Mouse (Mus musculus): ENCODE data around the gene Gm48552. TPM values are rescaled to one million over a fixed set of nuclear protein-coding genes. Genes with fewer than 3 reads are reported as not detected.

Gene Gm48552
- polyA plus RNA-seq, 1 experiment: 0.73 TPM

DNA sequence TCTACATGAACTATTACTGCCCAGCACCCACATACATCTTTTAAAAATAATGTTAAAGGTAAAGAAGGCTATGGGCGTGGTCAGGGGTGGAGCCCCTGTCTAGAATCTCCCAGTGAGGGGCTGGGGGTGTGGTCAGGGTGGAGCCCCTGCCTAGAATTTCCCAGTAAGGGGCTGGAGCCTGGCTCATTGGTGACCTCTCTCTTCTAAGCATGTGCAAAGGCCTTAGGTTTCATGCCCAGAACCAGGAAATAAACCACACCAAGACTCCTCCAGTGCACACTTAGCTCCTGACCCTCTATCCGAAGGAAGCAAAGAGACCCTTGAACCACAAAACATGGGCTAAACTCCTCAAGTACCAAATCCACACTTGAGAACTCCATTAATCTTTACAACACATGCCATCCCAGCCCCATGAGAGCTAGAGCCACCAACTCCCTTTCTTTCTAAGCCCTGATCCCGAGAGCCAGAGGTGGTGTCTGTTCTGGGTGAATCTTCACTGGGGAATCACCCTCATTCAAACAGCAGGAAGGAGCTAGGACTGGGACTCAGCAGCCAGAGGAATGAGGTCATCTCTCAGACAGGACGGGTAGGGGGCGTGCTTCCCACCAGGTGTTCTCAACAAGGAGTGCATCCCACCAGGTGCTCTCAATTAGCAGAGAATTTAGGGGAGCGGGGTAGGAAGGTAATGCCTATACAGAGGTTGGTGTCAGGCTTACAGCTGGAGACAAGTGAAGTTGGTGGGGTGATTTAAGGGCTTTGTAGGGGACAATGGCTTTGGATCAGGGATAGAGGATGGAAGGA lies 12.0 kb upstream of the Gm48552 start:
- no peak overlapping the region for H3ac ChIP-seq (ENCODE audit: control insufficient read depth, insufficient read length)
- peak overlapping the region; percentile 93 for H3K4me2 ChIP-seq (ENCODE audit: low read depth)
- peaks cover 63% of the 10 kb centered on the region for H3K79me2 ChIP-seq (ENCODE audit: control insufficient read depth, insufficient read depth)
- no peaks in the 10 kb centered on the region for H3K36me3 ChIP-seq (ENCODE audit: control insufficient read depth, insufficient read depth)
- H3K27me3 ChIP-seq (ENCODE audit: control insufficient read depth, insufficient read depth, insufficient read length): no peaks in the 10 kb centered on the region
- peak overlapping the region; percentile 88 for H3K4me3 ChIP-seq
- no peak for TF ChIP-seq POLR2A (IDR thresholded peaks at IDR 0.05; ENCODE audit: insufficient read length, low read depth)
- no peak for TF ChIP-seq TCF12 (IDR thresholded peaks at IDR 0.05; ENCODE audit: insufficient read depth, poor library complexity, severe bottlenecking)
- TF ChIP-seq MYOG (IDR thresholded peaks at IDR 0.05; ENCODE audit: control insufficient read depth in 1 of 3, insufficient read depth in 1 of 3, insufficient read length in 2 of 3, low read depth in 2 of 3): no peak
- TF ChIP-seq USF1 (IDR thresholded peaks at IDR 0.05; ENCODE audit: low read depth): no peak
- TF ChIP-seq POLR2AphosphoS2 (IDR thresholded peaks at IDR 0.05; ENCODE audit: insufficient read length, low read depth): no peak
- TF ChIP-seq CEBPB (IDR thresholded peaks at IDR 0.05; ENCODE audit: insufficient read depth, poor library complexity, severe bottlenecking): no peak
- no peak for TF ChIP-seq MYOD1 (IDR thresholded peaks at IDR 0.05; ENCODE audit: control insufficient read depth in 1 of 3, insufficient read length in 2 of 3, low read depth in 2 of 3)
- TF ChIP-seq TCF3 (IDR thresholded peaks at IDR 0.05; ENCODE audit: insufficient read length, low read depth): no peak
- TF ChIP-seq MAX (IDR thresholded peaks at IDR 0.05; ENCODE audit: low read depth): no peak
- TF ChIP-seq SRF (IDR thresholded peaks at IDR 0.05; ENCODE audit: control insufficient read depth, insufficient read length, low read depth): no peak
- TF ChIP-seq REST (IDR thresholded peaks at IDR 0.05; ENCODE audit: insufficient read depth, insufficient read length): no peak
- TF ChIP-seq E2F4 (IDR thresholded peaks at IDR 0.05; ENCODE audit: insufficient read depth): no peak

DNA sequence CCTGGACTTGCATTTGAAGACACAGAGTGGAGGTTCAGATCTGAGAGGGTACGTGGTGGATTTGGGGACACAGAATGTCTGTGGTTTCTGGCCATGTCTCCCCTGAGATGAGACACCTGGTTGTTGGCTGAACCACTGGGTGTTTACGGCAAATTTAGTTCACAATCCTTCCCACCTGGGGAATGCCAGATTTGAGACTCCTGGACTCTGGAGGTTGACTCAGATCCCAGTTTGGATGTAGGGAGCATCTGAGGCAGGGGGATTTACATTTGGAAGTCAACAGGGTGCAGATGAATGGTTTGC lies 11.5 kb upstream of the Gm48552 start:
- no peak for TF ChIP-seq POLR2A (IDR thresholded peaks at IDR 0.05; ENCODE audit: insufficient read length, low read depth)
- no peak for TF ChIP-seq SRF (IDR thresholded peaks at IDR 0.05; ENCODE audit: control insufficient read depth, insufficient read length, low read depth)
- no peak for TF ChIP-seq USF1 (IDR thresholded peaks at IDR 0.05; ENCODE audit: low read depth)
- no peak for TF ChIP-seq MYOD1 (IDR thresholded peaks at IDR 0.05; ENCODE audit: control insufficient read depth in 1 of 3, insufficient read length in 2 of 3, low read depth in 2 of 3)
- TF ChIP-seq POLR2AphosphoS2 (IDR thresholded peaks at IDR 0.05; ENCODE audit: insufficient read length, low read depth): no peak
- TF ChIP-seq TCF12 (IDR thresholded peaks at IDR 0.05; ENCODE audit: insufficient read depth, poor library complexity, severe bottlenecking): no peak
- TF ChIP-seq TCF3 (IDR thresholded peaks at IDR 0.05; ENCODE audit: insufficient read length, low read depth): no peak
- TF ChIP-seq MYOG (IDR thresholded peaks at IDR 0.05; ENCODE audit: control insufficient read depth in 1 of 3, insufficient read depth in 1 of 3, insufficient read length in 2 of 3, low read depth in 2 of 3): no peak
- TF ChIP-seq MAX (IDR thresholded peaks at IDR 0.05; ENCODE audit: low read depth): no peak
- no peak for TF ChIP-seq CEBPB (IDR thresholded peaks at IDR 0.05; ENCODE audit: insufficient read depth, poor library complexity, severe bottlenecking)
- TF ChIP-seq REST (IDR thresholded peaks at IDR 0.05; ENCODE audit: insufficient read depth, insufficient read length): no peak
- Histone ChIP-seq H3K79me2 (ENCODE audit: control insufficient read depth, insufficient read depth) (peaks cover 58% of the 10 kb centered on the region), H3K27me3 (ENCODE audit: control insufficient read depth, insufficient read depth, insufficient read length) (no peaks in the 10 kb centered on the region), H3K4me3 (peak overlapping the region; percentile 88), H3K4me2 (ENCODE audit: low read depth) (peak overlapping the region; percentile 93), H3K36me3 (ENCODE audit: control insufficient read depth, insufficient read depth) (no peaks in the 10 kb centered on the region), H3ac (ENCODE audit: control insufficient read depth, insufficient read length) (peak overlapping the region; percentile 64)

DNA sequence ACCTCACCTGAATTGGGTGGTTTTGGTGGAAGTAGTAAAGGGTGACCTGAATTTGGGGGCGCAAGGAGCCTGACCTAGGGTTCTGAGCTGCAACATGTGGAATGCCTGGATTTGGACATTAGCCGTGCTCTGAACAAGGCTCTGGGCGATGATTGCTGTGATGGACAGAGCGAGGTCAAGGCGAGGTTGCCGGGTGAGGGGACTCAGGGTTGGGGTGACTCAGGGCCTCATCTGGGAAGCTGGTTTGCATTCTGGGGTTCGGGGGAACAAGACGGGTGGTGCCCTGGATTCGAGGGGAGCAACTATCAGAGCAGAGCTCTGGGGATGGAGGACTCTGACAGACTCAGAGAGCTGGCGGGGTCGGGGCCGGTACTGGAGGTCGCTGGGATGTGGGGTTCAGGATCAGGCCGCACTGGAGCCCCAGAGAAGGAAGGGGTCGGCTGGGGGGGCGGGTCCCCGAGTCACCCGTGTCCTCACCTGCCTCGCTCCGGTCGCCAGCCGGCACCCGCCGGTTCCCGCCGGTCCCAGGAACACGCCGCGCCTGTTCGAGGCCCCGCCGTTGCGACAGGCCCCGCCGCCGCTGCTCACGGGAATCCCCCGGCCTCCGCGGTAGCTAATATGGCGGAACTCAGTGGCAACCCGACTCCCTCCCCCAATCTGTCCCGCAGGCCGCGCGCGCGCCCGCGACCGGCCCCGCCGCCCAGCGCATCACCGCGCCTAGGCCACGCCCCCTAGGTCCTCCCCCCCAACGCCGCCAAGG lies 10.8 kb upstream of the Gm48552 start, which contains the start of gene Fzr1:
Gene Fzr1, minus strand, starts transcription at position 724 of the 760 bp plus-strand sequence.
- H3ac ChIP-seq (ENCODE audit: control insufficient read depth, insufficient read length): peak within 1 kb of the TSS; percentile 64
- H3K4me2 ChIP-seq (ENCODE audit: low read depth): peak within 1 kb of the TSS; percentile 93
- peaks cover 51% of the 10 kb centered on the region for H3K79me2 ChIP-seq (ENCODE audit: control insufficient read depth, insufficient read depth)
- no peaks in the 10 kb centered on the region for H3K36me3 ChIP-seq (ENCODE audit: control insufficient read depth, insufficient read depth)
- H3K4me3 ChIP-seq: peak within 1 kb of the TSS; percentile 88
- H3K27me3 ChIP-seq (ENCODE audit: control insufficient read depth, insufficient read depth, insufficient read length): no peaks in the 10 kb centered on the region
- TF ChIP-seq POLR2AphosphoS2 (IDR thresholded peaks at IDR 0.05; ENCODE audit: insufficient read length, low read depth) (peak; percentile 84), POLR2A (IDR thresholded peaks at IDR 0.05; ENCODE audit: insufficient read length, low read depth) (peak; percentile 76), CEBPB (IDR thresholded peaks at IDR 0.05; ENCODE audit: insufficient read depth, poor library complexity, severe bottlenecking) (no peak)

DNA sequence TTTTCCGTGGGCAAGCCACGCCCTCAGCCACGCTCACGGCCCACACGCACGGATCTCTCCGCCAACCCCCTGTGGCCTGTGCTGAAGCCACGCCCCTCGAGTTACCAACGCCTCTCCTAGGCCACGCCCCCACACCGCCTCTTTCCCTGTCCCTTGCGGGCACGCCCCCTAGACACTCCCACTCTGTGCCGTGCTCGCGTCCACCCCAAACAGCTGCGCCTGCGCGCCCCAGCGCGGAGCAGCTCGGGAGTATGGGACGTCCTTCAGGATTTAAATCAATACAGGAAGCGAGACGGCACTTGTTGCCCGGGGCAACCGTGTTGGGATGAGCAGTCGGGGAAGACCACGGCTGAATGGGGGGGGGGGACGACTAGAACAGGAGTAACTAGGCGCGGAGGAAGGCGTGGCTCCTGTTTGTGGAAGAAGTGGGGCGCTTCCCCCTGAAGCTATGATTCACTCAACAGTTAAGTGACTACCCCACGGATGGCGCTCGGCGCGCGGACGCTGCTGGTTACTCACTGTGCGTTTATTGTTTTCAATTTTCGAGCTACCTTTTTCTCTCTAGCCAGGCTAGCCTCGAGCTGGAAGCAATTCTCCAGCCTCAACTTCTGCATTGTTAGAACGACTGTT lies 10.1 kb upstream of the Gm48552 start:
- H3K4me2 ChIP-seq (ENCODE audit: low read depth): peak overlapping the region; percentile 62
- no peaks in the 10 kb centered on the region for H3K27me3 ChIP-seq (ENCODE audit: control insufficient read depth, insufficient read depth, insufficient read length)
- no peaks in the 10 kb centered on the region for H3K36me3 ChIP-seq (ENCODE audit: control insufficient read depth, insufficient read depth)
- peaks cover 44% of the 10 kb centered on the region for H3K79me2 ChIP-seq (ENCODE audit: control insufficient read depth, insufficient read depth)
- peak overlapping the region; percentile 88 for H3K4me3 ChIP-seq
- peak overlapping the region; percentile 64 for H3ac ChIP-seq (ENCODE audit: control insufficient read depth, insufficient read length)
- peak; percentile 49 for TF ChIP-seq POLR2AphosphoS2 (IDR thresholded peaks at IDR 0.05; ENCODE audit: insufficient read length, low read depth)
- no peak for TF ChIP-seq USF1 (IDR thresholded peaks at IDR 0.05; ENCODE audit: low read depth)
- no peak for TF ChIP-seq TCF12 (IDR thresholded peaks at IDR 0.05; ENCODE audit: insufficient read depth, poor library complexity, severe bottlenecking)
- TF ChIP-seq POLR2A (IDR thresholded peaks at IDR 0.05; ENCODE audit: insufficient read length, low read depth): peak; percentile 58
- peak; percentile 64 for TF ChIP-seq E2F4 (IDR thresholded peaks at IDR 0.05; ENCODE audit: insufficient read depth)
- TF ChIP-seq MYOG (IDR thresholded peaks at IDR 0.05; ENCODE audit: control insufficient read depth in 1 of 3, insufficient read depth in 1 of 3, insufficient read length in 2 of 3, low read depth in 2 of 3): peak in 2 of 3 experiments; percentile 27 to 67
- TF ChIP-seq MYOD1 (IDR thresholded peaks at IDR 0.05; ENCODE audit: control insufficient read depth in 1 of 3, insufficient read length in 2 of 3, low read depth in 2 of 3): peak in 1 of 3 experiments; percentile 47

Data from myocyte (in vitro differentiated cells).